ENCODE assay signal across 10 mouse cellular contexts in the genomic region with DNA sequence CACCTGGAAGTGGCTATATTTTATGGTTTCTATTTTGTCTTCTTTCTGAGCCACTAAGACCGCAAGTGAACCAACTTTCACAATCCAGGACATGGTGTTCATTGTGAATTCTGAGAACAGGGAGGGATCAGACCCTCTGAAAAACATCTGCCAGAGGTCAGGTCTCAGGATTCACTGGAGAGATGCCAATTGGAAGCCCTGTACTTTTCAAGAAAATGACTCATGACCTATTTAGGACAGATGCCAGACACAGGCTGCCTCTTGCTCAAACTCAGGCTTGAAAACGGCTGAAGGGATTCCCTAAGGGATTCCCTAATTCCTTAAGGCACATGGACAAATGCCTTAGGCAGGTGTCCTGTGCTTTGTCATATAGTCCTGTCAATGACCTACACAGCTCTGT.
DNase-seq lines count a peak whose midpoint lies in the region; ATAC-seq lines count a peak whose summit lies in the region.
"Had no signal": no experiment of that assay in that cellular context is flagged by ENCODE, and none has a peak within 500 bp of the region (broad histone marks: within the 10 kb centered on the region; RNA-seq: fewer than 3 reads in every experiment).

No protein-coding gene starts in this region.

- H3K4me1 ChIP-seq in brown adipose tissue, adult 24 weeks (ENCODE audit: control insufficient read depth, insufficient read depth, insufficient read length, low read length): peaks cover 29% of the 10 kb centered on the region

- ATAC-seq in CD4-positive, CD25-positive, alpha-beta regulatory T cell, adult 4 months: no peak

- peak overlapping the region; percentile 90 for H3K27ac ChIP-seq in brown adipose tissue, adult 24 weeks (replicated peaks; ENCODE audit: low read depth, low read length)
- H3K27ac ChIP-seq: heart, embryonic 13.5 days had no signal

- no peak overlapping the region for H3K4me3 ChIP-seq in brown adipose tissue, adult 24 weeks (ENCODE audit: insufficient read depth, low read depth, low read length)
- H3K4me3 ChIP-seq: heart, embryonic 13.5 days had no signal

- DNase-seq in urinary bladder, postnatal 25 days (ENCODE audit: low spot score): peak; percentile 34
- no peak for DNase-seq in urinary bladder, postnatal 4 days (ENCODE audit: low spot score in 2 of 2)
- peak; percentile 26 for DNase-seq in kidney, postnatal 10 days
- DNase-seq in testis, postnatal 10 days (ENCODE audit: low spot score): peak; percentile 48
- no peak for DNase-seq in spleen, postnatal 36 days (ENCODE audit: low spot score in 2 of 2)
- DNase-seq in spleen, postnatal 14 days (ENCODE audit: low spot score in 2 of 2): no peak
- DNase-seq: thymus, postnatal 25 days had no signal

Comparison
In these comparisons a context has a peak if more than half of its experiments do, and no peak if none do; other contexts are left out.
1. DNase-seq: peak in urinary bladder, postnatal 25 days (single experiment), kidney, postnatal 10 days (single experiment) and testis, postnatal 10 days (single experiment); none in urinary bladder, postnatal 4 days (0 of 2), spleen, postnatal 36 days (0 of 2) and spleen, postnatal 14 days (0 of 2).